Mouse (Mus musculus): Measurements from ENCODE around the gene Il13ra1. TPM values are rescaled to one million over a fixed set of nuclear protein-coding genes. Genes with fewer than 3 reads are reported as not detected.

Gene Il13ra1
- total and polyA plus RNA-seq, 3 experiments: not detected

- no peak within 1 kb of the TSS for H3K9ac ChIP-seq (ENCODE audit: control insufficient read depth, low read depth, low read length, poor library complexity, severe bottlenecking)
- no peaks in the 10 kb centered on the region for H3K79me2 ChIP-seq (ENCODE audit: control insufficient read depth, insufficient read depth, low read length, poor library complexity)
- no peaks in the 10 kb centered on the region for H3K4me1 ChIP-seq (ENCODE audit: control insufficient read depth in 1 of 2, insufficient read depth in 2 of 2, low read length in 2 of 2)
- H3K36me3 ChIP-seq (ENCODE audit: control insufficient read depth in 1 of 2, insufficient read depth in 2 of 2, low read length in 2 of 2): no peaks in the 10 kb centered on the region
- no peak for DNase-seq (ENCODE audit: low read depth, low spot score)
- H3K9me3 ChIP-seq (replicated peaks; ENCODE audit: insufficient read depth, low read length): no peaks in the 10 kb centered on the region
- H3K27ac ChIP-seq (ENCODE audit: control insufficient read depth, low read depth, low read length): no peak within 1 kb of the TSS
- TF ChIP-seq ZMIZ1 (IDR thresholded peaks at IDR 0.05; ENCODE audit: low read depth, low read length) (no peak), SMC3 (IDR thresholded peaks at IDR 0.05; ENCODE audit: low read depth, low read length) (no peak), POLR2AphosphoS2 (IDR thresholded peaks at IDR 0.05; ENCODE audit: low read length) (no peak), TCF12 (IDR thresholded peaks at IDR 0.05; ENCODE audit: low read depth, low read length) (no peak)
- no peak within 1 kb of the TSS for H3K4me3 ChIP-seq (ENCODE audit: control insufficient read depth in 1 of 2, insufficient read depth in 1 of 2, low read depth in 2 of 2, low read length in 2 of 2)
- H3K27me3 ChIP-seq (ENCODE audit: control insufficient read depth in 1 of 2, insufficient read depth in 2 of 2, low read length in 2 of 2): no peaks in the 10 kb centered on the region
Observed at GRCm38 (mm10) chrX:36195736-36196525, 84.0 kb downstream of the Il13ra1 start, which contains the start of gene Zcchc12. Zcchc12 (plus strand) TSS chrX:36195904.

- H3K9ac ChIP-seq (ENCODE audit: control insufficient read depth, low read depth, low read length, poor library complexity, severe bottlenecking): no peak overlapping the region
- no peaks in the 10 kb centered on the region for H3K36me3 ChIP-seq (ENCODE audit: control insufficient read depth in 1 of 2, insufficient read depth in 2 of 2, low read length in 2 of 2)
- H3K27ac ChIP-seq (ENCODE audit: control insufficient read depth, low read depth, low read length): no peak overlapping the region
- H3K27me3 ChIP-seq (ENCODE audit: control insufficient read depth in 1 of 2, insufficient read depth in 2 of 2, low read length in 2 of 2): no peaks in the 10 kb centered on the region
- peak; percentile 2 for DNase-seq (ENCODE audit: low read depth, low spot score)
- TF ChIP-seq CTCF (IDR thresholded peaks at IDR 0.05 in 2 of 3, conservative IDR thresholded peaks at IDR 0.05 in 1 of 3; ENCODE audit: control insufficient read depth in 1 of 3, insufficient read depth in 1 of 3, low read depth in 2 of 3, low read length in 3 of 3, poor library complexity in 1 of 3, severe bottlenecking in 1 of 3) (peak in 1 of 3 experiments; percentile 1; a peak in 1 of 6 replicates), HCFC1 (IDR thresholded peaks at IDR 0.05; ENCODE audit: low read depth, low read length) (no peak), MAZ (IDR thresholded peaks at IDR 0.05; ENCODE audit: low read depth, low read length) (no peak)
- no peaks in the 10 kb centered on the region for H3K79me2 ChIP-seq (ENCODE audit: control insufficient read depth, insufficient read depth, low read length, poor library complexity)
- no peak overlapping the region for H3K4me3 ChIP-seq (ENCODE audit: control insufficient read depth in 1 of 2, insufficient read depth in 1 of 2, low read depth in 2 of 2, low read length in 2 of 2)
- no peaks in the 10 kb centered on the region for H3K4me1 ChIP-seq (ENCODE audit: control insufficient read depth in 1 of 2, insufficient read depth in 2 of 2, low read length in 2 of 2)
- H3K9me3 ChIP-seq (replicated peaks; ENCODE audit: insufficient read depth, low read length): no peaks in the 10 kb centered on the region
Observed at GRCm38 (mm10) chrX:36209554-36209953, 97.6 kb downstream of the Il13ra1 start.

- Histone ChIP-seq H3K79me2 (ENCODE audit: control insufficient read depth, insufficient read depth, low read length, poor library complexity) (no peaks in the 10 kb centered on the region), H3K27ac (ENCODE audit: control insufficient read depth, low read depth, low read length) (no peak overlapping the region), H3K9ac (ENCODE audit: control insufficient read depth, low read depth, low read length, poor library complexity, severe bottlenecking) (no peak overlapping the region), H3K27me3 (ENCODE audit: control insufficient read depth in 1 of 2, insufficient read depth in 2 of 2, low read length in 2 of 2) (no peaks in the 10 kb centered on the region), H3K4me1 (ENCODE audit: control insufficient read depth in 1 of 2, insufficient read depth in 2 of 2, low read length in 2 of 2) (no peaks in the 10 kb centered on the region), H3K4me3 (ENCODE audit: control insufficient read depth in 1 of 2, insufficient read depth in 1 of 2, low read depth in 2 of 2, low read length in 2 of 2) (no peak overlapping the region), H3K36me3 (ENCODE audit: control insufficient read depth in 1 of 2, insufficient read depth in 2 of 2, low read length in 2 of 2) (no peaks in the 10 kb centered on the region), H3K9me3 (replicated peaks; ENCODE audit: insufficient read depth, low read length) (no peaks in the 10 kb centered on the region)
- DNase-seq (ENCODE audit: low read depth, low spot score): no peak
- TF ChIP-seq UBTF (IDR thresholded peaks at IDR 0.05; ENCODE audit: borderline replicate concordance, insufficient read depth, low read depth, low read length) (no peak), ZMIZ1 (IDR thresholded peaks at IDR 0.05; ENCODE audit: low read depth, low read length) (no peak), NRF1 (IDR thresholded peaks at IDR 0.05; ENCODE audit: insufficient read depth, low read depth, low read length, poor library complexity, severe bottlenecking) (no peak), KAT2A (conservative IDR thresholded peaks at IDR 0.05; ENCODE audit: low read depth, low read length) (no peak)
Observed at GRCm38 (mm10) chrX:36211216-36211615, 99.3 kb downstream of the Il13ra1 start.

Other genes with a start within 250 kb of the Il13ra1 start
- gene Dock11, start 223.3 kb upstream of the Il13ra1 start, total RNA-seq (2012; rRNA removed): 9.1 and 11.1 TPM in 2 replicates
- 1 to 10 TPM in 1 of 2 experiments, not detected in 1; 8.8 TPM for gene Dock11, start 223.3 kb upstream of the Il13ra1 start, polyA plus RNA-seq (2012; ENCODE audit: insufficient read depth in 1 of 2, insufficient read length in 2 of 2, low read depth in 1 of 2, low replicate concordance in 2 of 2, missing spikeins in 1 of 2)
- not detected in 2 replicates for gene Zcchc12, start 83.8 kb downstream of the Il13ra1 start, total RNA-seq (2012; rRNA removed)
- not detected for gene Zcchc12, start 83.8 kb downstream of the Il13ra1 start, polyA plus RNA-seq (2012; ENCODE audit: insufficient read depth in 1 of 2, insufficient read length in 2 of 2, low read depth in 1 of 2, low replicate concordance in 2 of 2, missing spikeins in 1 of 2)
- not detected in 2 replicates for gene Lonrf3, start 216.2 kb downstream of the Il13ra1 start, total RNA-seq (2012; rRNA removed)
- not detected for gene Lonrf3, start 216.2 kb downstream of the Il13ra1 start, polyA plus RNA-seq (2012; ENCODE audit: insufficient read depth in 1 of 2, insufficient read length in 2 of 2, low read depth in 1 of 2, low replicate concordance in 2 of 2, missing spikeins in 1 of 2)

Data from MEL (cell line).